Mouse (Mus musculus) forebrain, embryonic 11.5 days (tissue): Measurements from ENCODE around the gene Casc1. TPM values are rescaled to one million over a fixed set of nuclear protein-coding genes. Genes with fewer than 3 reads are reported as not detected.

Source experiments
- ATAC-seq: fragments of 200-750 bp; cut with Nextera tagmentation; replicated peaks from 2 replicates; pipeline ENCODE4 v1.8.0; 2017; ENCODE audit warnings: moderate TSS enrichment; ENCODE audit not compliant: low FRiP score
- DNase-seq: peaks from one replicate; pipeline ENCODE4 v3.0.0-alpha.2; 2017; ENCODE audit warnings: low spot score
- H3K27ac ChIP-seq: fragments of 300-500 bp; sonication (generic); 2 replicates; pipeline ENCODE4 v1.5.1; 2014; ENCODE audit warnings: low read depth, low read length
- H3K27me3 ChIP-seq: fragments of 300-500 bp; sonication (generic); 2 replicates; pipeline ENCODE4 v1.6.1; 2014; ENCODE audit warnings: mild to moderate bottlenecking, low read length, mixed read lengths; ENCODE audit not compliant: control insufficient read depth, insufficient read depth
- H3K36me3 ChIP-seq: fragments of 300-500 bp; sonication (generic); 2 replicates; pipeline ENCODE4 v1.6.1; 2014; ENCODE audit warnings: mild to moderate bottlenecking, low read length, moderate library complexity, mixed read lengths; ENCODE audit not compliant: control insufficient read depth, insufficient read depth
- H3K4me1 ChIP-seq: fragments of 300-500 bp; sonication (generic); replicated peaks from 2 replicates; pipeline ENCODE4 v1.6.1; 2014; ENCODE audit warnings: low read length, mixed read lengths; ENCODE audit not compliant: control insufficient read depth, insufficient read depth
- H3K4me2 ChIP-seq: fragments of 300-500 bp; sonication (generic); 2 replicates; pipeline ENCODE4 v1.6.1; 2014; ENCODE audit warnings: low read depth, mild to moderate bottlenecking, low read length, moderate library complexity, mixed read lengths; ENCODE audit not compliant: severe bottlenecking
- H3K4me3 ChIP-seq: fragments of 300-500 bp; sonication (generic); 2 replicates; pipeline ENCODE4 v1.5.1; 2014; ENCODE audit warnings: low read depth, low read length
- H3K9ac ChIP-seq: fragments of 300-500 bp; sonication (generic); 2 replicates; pipeline ENCODE4 v1.6.1; 2014; ENCODE audit warnings: low read length
- H3K9me3 ChIP-seq: fragments of 300-500 bp; sonication (generic); 2 replicates; pipeline ENCODE4 v1.6.1; 2016; ENCODE audit warnings: low read length, mixed read lengths; ENCODE audit not compliant: control insufficient read depth
- WGBS: fragments of 180-500 bp; shearing (Covaris S2); extraction: QIAGEN DNeasy Blood & Tissue Kit; methylation state at CpG from one replicate; pipeline ENCODE4 v1.1.7; 2014; 5-methylcytosine and 5-hydroxymethylcytosine counted together
- polyA plus RNA-seq: library from polyadenylated mRNA; unstranded; fragments of >200 nt; fragmentation: Nextera tagmentation; extraction: Ambion mirVana; gene quantifications from 2 replicates; pipeline ENCODE4 v1.2.1, GENCODE M21; 2014

Casc1 gene
- polyA plus RNA-seq, 1 experiment from 2014 or later: 0.48 TPM

DNA sequence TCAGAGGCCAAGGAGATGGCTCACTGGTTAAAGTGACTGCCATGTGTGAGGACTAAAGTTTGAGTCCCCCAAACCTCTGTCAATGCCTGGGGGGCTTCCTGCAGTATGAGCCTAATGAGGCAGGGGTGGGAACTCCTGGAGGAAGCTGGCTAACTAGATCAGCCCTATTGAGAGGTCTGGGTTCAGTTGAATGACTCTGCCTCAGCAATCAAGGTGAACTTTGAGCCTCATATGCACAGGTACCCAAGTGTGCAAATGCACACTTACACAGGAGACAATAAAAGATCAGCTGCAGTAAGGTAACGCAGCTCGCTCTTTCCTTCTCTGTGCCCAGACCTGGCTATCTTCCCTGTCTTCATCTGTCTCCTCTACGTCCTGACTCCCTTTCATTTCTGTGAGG is 17.8 kb downstream of the Casc1 start:
- H3K27ac ChIP-seq: no peak overlapping the region
- no peaks in the 10 kb centered on the region for H3K27me3 ChIP-seq
- no peaks in the 10 kb centered on the region for H3K36me3 ChIP-seq
- H3K4me1 ChIP-seq: no peaks in the 10 kb centered on the region
- H3K9me3 ChIP-seq: no peaks in the 10 kb centered on the region
- H3K4me3 ChIP-seq: no peak overlapping the region
- H3K9ac ChIP-seq: no peak overlapping the region
- WGBS: 85% methylated on average over 3 of the region's 3 CpGs
- DNase-seq: peak; percentile 27
- ATAC-seq: no peak
- H3K4me2 ChIP-seq: no peak overlapping the region

DNA sequence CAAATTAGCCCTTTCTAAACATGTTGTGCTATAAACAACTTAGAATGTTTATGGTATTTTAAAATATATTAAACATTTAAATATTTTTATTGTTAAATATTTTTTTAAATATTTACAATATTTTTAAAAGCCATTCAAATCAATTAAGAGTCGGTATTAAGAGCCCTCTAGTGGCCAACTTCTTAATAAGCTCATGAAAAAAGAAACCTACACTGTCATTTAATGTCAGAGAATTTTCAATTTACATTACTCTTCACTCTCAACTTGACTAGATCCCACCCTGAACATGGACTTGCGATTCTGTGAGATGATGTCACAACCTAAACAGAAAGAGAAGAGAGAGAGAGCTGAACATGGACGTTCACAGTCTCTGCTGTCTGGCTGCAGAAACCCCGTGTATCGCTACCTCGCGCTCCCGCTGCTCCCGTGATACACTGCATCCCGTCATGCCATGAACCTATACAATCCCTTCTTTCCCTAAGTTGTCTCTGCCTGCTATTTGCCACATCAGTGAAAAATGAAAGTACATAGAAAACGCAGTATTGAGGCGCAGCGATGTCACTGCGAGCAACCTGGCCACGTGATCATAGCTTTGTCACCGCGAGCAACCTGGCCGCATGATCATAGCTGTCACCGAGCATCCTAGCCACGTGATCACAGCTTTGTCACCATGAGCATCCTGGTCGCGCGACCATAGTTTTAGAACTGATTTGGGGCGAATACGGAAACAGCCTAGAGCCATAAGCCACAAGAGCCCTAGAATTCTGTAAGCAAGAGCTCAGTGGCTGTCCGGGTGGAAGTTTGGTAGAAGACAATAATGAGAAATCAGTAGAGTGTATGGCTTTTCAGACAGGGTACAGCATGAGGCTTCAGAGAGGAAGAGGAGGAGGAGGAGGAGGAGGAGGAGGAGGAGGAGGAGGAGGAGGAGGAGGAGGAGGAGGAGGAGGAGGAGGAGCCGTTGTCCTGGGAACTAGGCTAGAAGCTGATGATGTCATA is 23.4 kb downstream of the Casc1 start:
- ATAC-seq (peak; percentile 60; the same call in 1 of the 2 replicates), DNase-seq (no peak)
- H3K4me2 ChIP-seq: peak overlapping the region; percentile 44
- no peaks in the 10 kb centered on the region for H3K27me3 ChIP-seq
- no peak overlapping the region for H3K9ac ChIP-seq
- H3K9me3 ChIP-seq: no peaks in the 10 kb centered on the region
- no peak overlapping the region for H3K27ac ChIP-seq
- no peaks in the 10 kb centered on the region for H3K4me1 ChIP-seq
- H3K4me3 ChIP-seq: peak overlapping the region; percentile 16; the same call in 1 of the 2 replicates
- H3K36me3 ChIP-seq: no peaks in the 10 kb centered on the region
- 65% methylated on average over 27 of the region's 27 CpGs for WGBS

- Histone ChIP-seq H3K9me3 (no peaks in the 10 kb centered on the region), H3K9ac (no peak overlapping the region), H3K36me3 (no peaks in the 10 kb centered on the region), H3K27ac (no peak overlapping the region), H3K4me2 (no peak overlapping the region), H3K27me3 (no peaks in the 10 kb centered on the region), H3K4me3 (no peak overlapping the region), H3K4me1 (no peaks in the 10 kb centered on the region)
- DNase-seq (no peak), ATAC-seq (no peak)
- WGBS: 92% methylated on average over 1 of the region's 1 CpGs
Measured at GRCm38 (mm10) chr6:145186096-145186495, 24.7 kb downstream of the Casc1 start.

DNA sequence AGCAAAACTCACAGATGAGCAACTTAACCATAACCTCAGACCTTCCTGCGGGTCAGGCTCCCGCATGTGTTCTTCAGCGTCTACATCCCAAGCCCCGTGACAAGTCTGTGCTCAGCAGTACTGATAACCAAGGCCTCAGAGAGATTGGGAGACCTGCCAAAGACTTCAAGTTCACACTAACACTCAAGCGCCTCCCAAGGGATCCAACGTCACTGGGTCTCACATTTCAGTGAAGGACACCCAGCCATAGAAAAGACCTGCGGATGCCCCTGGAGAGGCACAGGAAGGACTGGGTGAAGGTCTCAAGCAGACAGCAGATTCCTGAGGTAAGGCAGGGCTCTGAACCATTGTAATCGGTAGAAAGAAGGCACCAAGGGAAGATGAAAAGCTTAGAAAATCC is 28.8 kb downstream of the Casc1 start:
- Histone ChIP-seq H3K9ac (no peak overlapping the region), H3K36me3 (no peaks in the 10 kb centered on the region), H3K4me1 (no peaks in the 10 kb centered on the region), H3K27me3 (no peaks in the 10 kb centered on the region), H3K9me3 (no peaks in the 10 kb centered on the region), H3K4me3 (no peak overlapping the region), H3K27ac (no peak overlapping the region), H3K4me2 (no peak overlapping the region)
- DNase-seq (no peak), ATAC-seq (no peak)
- WGBS: 85% methylated on average over 8 of the region's 8 CpGs

GRCm38 (mm10) chr6:145179665-145180064 is 31.1 kb downstream of the Casc1 start:
- H3K4me3 ChIP-seq: no peak overlapping the region
- H3K27me3 ChIP-seq: no peaks in the 10 kb centered on the region; the same call in 1 of the 2 replicates
- H3K9ac ChIP-seq: no peak overlapping the region
- DNase-seq (peak; percentile 81), ATAC-seq (0 out of 2 replicates have a peak, but pooled peaks have one; percentile 60)
- no peak overlapping the region for H3K27ac ChIP-seq
- H3K36me3 ChIP-seq: no peaks in the 10 kb centered on the region
- H3K4me2 ChIP-seq: no peak overlapping the region
- H3K4me1 ChIP-seq: peaks cover 6% of the 10 kb centered on the region
- no peaks in the 10 kb centered on the region for H3K9me3 ChIP-seq
- 24% methylated on average over 6 of the region's 6 CpGs for WGBS

- no peak overlapping the region for H3K4me2 ChIP-seq
- H3K27ac ChIP-seq: no peak overlapping the region
- no peaks in the 10 kb centered on the region for H3K36me3 ChIP-seq
- H3K27me3 ChIP-seq: no peaks in the 10 kb centered on the region; the same call in 1 of the 2 replicates
- 37% methylated on average over 10 of the region's 10 CpGs for WGBS
- H3K9me3 ChIP-seq: no peaks in the 10 kb centered on the region
- no peak for ATAC-seq
- DNase-seq: no peak
- H3K4me3 ChIP-seq: no peak overlapping the region
- H3K4me1 ChIP-seq: peaks cover 16% of the 10 kb centered on the region
- no peak overlapping the region for H3K9ac ChIP-seq
Measured at GRCm38 (mm10) chr6:145176474-145176873, 34.3 kb downstream of the Casc1 start.

GRCm38 (mm10) chr6:145175571-145175981 is 35.2 kb downstream of the Casc1 start:
- no peak for ATAC-seq
- H3K27me3 ChIP-seq: no peaks in the 10 kb centered on the region; the same call in 1 of the 2 replicates

GRCm38 (mm10) chr6:145173781-145174191 is 37.0 kb downstream of the Casc1 start:
- peak; percentile 70 for DNase-seq
- WGBS: under 1% methylated on average over 7 of the region's 11 CpGs
- Histone ChIP-seq H3K27me3 (no peaks in the 10 kb centered on the region; the same call in 1 of the 2 replicates), H3K4me3 (no peak overlapping the region), H3K4me2 (peak overlapping the region; percentile 33; the same call in 1 of the 2 replicates), H3K9ac (no peak overlapping the region), H3K36me3 (no peaks in the 10 kb centered on the region), H3K27ac (no peak overlapping the region; the same call in 1 of the 2 replicates), H3K4me1 (peaks cover 16% of the 10 kb centered on the region), H3K9me3 (no peaks in the 10 kb centered on the region)
- peak; percentile 84 for ATAC-seq

More at GRCm38 (mm10) chr6:145175571-145175981, 35.2 kb downstream of the Casc1 start:
- no peak for DNase-seq
- H3K4me3 ChIP-seq: no peak overlapping the region
- H3K4me1 ChIP-seq: peaks cover 16% of the 10 kb centered on the region
- 40% methylated on average over 9 of the region's 9 CpGs for WGBS
- no peaks in the 10 kb centered on the region for H3K9me3 ChIP-seq
- no peak overlapping the region for H3K9ac ChIP-seq
- H3K27ac ChIP-seq: no peak overlapping the region
- no peaks in the 10 kb centered on the region for H3K36me3 ChIP-seq
- H3K4me2 ChIP-seq: no peak overlapping the region
